Mouse (Mus musculus): Measurements from ENCODE around the gene Rara. TPM values are rescaled to one million over a fixed set of nuclear protein-coding genes. Genes with fewer than 3 reads are reported as not detected.

The Rara gene
- polyA plus RNA-seq (2017; shearing (Covaris generic)): 61.3 TPM

DNA sequence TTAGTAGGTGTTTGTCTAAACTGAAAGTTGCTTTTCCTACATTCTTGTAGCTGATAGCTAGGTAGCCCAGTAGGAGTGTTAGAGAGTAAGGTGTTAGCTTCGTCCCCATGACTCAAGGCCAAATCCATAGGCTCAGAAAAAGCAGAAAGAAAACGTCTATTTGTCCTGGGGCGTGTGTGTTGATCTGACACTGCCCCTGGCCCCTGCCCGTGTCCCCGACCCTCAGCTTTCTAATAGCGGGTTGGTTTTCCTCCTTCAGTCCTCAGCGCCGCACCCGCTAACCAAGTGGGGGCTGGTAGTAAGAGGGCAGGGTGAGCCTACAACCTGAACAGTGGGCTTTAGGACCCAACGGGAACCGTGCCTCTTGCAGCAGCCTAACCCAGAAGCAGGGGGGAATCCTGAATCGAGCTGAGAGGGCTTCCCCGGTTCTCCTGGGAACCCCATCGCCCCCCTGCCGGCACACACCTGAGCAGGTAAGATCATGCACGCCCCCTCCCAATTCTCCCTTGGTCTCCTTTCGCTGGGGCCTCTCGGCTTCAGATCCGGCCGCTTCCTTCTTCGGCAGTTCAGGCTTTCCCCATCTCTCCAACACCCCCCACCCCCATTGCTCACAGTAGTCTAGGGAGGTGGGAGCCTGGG is at the start of gene Rara:
Gene Rara (plus strand): TSS at position 381 of the 639 bp plus-strand sequence.

DNA sequence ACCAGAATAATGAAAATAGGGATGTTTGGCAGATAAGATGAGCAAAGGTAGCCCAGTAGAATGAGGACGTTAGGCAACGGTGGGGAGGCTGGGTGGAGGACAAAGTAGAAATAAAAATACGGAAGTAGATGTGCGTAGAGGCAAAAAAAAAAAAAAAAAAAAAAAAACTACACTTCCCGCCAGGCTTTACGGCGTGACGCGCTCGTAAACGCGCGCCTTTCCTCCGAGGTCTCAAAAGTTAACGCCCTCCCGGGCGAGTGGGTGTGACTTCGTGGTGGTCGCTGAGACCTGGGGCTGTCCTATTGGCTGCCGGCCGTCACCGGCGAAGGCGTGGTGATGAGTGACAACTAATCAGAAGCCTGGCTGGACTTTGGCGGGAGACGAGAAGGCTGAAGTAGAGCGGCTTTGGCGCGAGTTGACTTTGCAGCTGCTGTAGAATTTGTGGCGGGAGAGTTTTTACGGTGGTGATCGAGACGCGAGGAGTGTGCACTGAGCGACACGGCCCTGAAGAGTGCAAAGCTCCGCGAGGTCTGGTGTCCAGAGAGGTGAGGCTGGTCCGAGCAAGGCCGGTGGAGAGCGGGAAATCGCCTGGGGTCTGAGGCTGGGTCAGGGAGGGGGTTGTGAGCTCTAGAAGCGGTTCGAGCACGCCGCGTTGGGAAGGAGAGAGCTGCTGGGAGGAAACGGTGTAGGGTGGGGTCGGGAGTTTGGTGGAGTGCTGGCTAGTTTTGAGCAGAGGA is 20.0 kb upstream of the Rara start, which contains the start of gene Cdc6:
Gene Cdc6 (plus strand): TSS at position 365 of the 737 bp plus-strand sequence.

GRCm38 (mm10) chr11:98982773-98983133 is 55.1 kb downstream of the Rara start, which contains the start of gene Gjd3:
Gene Gjd3, minus strand, starts transcription at chr11:98983016.

DNA sequence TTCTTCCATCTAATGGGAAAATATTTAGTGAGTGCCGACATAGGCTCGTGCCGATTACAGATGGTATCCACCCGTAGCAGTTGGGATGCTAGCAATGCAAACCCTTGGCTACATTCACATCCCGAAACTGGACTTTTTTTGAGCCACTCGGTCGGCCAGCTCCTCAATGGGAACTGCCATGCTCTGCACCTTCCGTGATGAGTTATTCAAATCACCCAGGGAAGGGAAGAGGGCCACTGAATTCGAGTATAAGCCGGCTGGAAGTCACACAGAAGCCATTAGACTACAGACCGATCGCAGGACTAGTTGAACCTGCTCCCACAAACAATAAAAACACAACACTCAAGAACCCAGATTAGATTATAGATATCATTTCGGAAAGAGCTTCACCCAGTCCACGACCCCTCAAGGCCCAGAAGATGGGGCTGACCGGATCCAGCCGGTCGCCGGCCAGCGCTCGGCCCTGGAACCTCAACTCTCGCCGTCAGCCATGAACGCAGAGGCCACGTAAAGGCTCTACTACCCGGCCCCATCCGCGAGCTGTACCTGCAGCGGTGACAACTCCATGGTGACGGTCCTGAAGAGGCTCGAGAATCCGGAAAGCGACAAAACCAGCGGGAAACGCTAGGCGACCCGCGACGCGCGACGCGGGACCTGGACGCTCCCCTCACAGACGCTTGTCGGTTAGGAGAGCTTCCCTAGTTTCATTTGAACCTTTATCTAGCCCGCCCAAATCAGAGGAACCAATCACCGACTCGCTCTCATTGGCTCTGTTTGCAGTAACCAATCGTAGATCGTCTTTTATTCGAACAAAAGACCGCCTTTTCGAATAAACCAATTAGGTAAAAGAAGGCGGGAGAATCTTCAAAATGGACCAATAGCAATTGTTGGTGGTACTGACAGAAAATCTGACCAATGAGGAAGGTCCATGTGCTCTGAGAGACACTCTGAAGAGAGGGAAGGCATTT is 96.2 kb downstream of the Rara start, which contains the start of gene Top2a:
Gene Top2a (minus strand): TSS at position 690 of the 968 bp plus-strand sequence.

Other genes with a start within 250 kb of the Rara start
- 103 TPM for gene Psmd3, start 245.3 kb upstream of the Rara start, polyA plus RNA-seq (2017; shearing (Covaris generic))
- gene Csf3, start 226.6 kb upstream of the Rara start, polyA plus RNA-seq (2017; shearing (Covaris generic)): not detected
- gene Med24, start 198.4 kb upstream of the Rara start, polyA plus RNA-seq (2017; shearing (Covaris generic)): 36.1 TPM
- 3.1 TPM for gene Thra, start 187.2 kb upstream of the Rara start, polyA plus RNA-seq (2017; shearing (Covaris generic))
- gene Nr1d1, start 152.5 kb upstream of the Rara start, polyA plus RNA-seq (2017; shearing (Covaris generic)): 12.2 TPM
- gene Msl1, start 132.3 kb upstream of the Rara start, polyA plus RNA-seq (2017; shearing (Covaris generic)): 16.8 TPM
- gene Casc3, start 122.9 kb upstream of the Rara start, polyA plus RNA-seq (2017; shearing (Covaris generic)): 81.7 TPM
- not detected for gene Rapgefl1, start 91.0 kb upstream of the Rara start, polyA plus RNA-seq (2017; shearing (Covaris generic))
- gene Wipf2, start 64.2 kb upstream of the Rara start, polyA plus RNA-seq (2017; shearing (Covaris generic)): 3.4 TPM
- gene Cdc6, start 20.0 kb upstream of the Rara start, polyA plus RNA-seq (2017; shearing (Covaris generic)): not detected
- gene Gjd3, start 55.2 kb downstream of the Rara start, polyA plus RNA-seq (2017; shearing (Covaris generic)): not detected
- gene Top2a, start 96.4 kb downstream of the Rara start, polyA plus RNA-seq (2017; shearing (Covaris generic)): 4.9 TPM
- gene Igfbp4, start 113.4 kb downstream of the Rara start, polyA plus RNA-seq (2017; shearing (Covaris generic)): not detected
- not detected for gene Tns4, start 161.5 kb downstream of the Rara start, polyA plus RNA-seq (2017; shearing (Covaris generic))
- gene Ccr7, start 227.3 kb downstream of the Rara start, polyA plus RNA-seq (2017; shearing (Covaris generic)): 296 TPM